Mouse (Mus musculus) cerebellum, adult 2 months (tissue): Measurements from ENCODE around the gene Gdpd2.

ENCODE experiments used
- CTCF ChIP-seq: fragments of 200-500 bp; IDR thresholded peaks from 2 replicates; pipeline ENCODE4 v1.5.1; 2011; ENCODE audit warnings: low read depth, mild to moderate bottlenecking, control low read depth, low read length, moderate library complexity, borderline replicate concordance; ENCODE audit not compliant: insufficient read depth
- POLR2A ChIP-seq: fragments of 200-500 bp; IDR thresholded peaks from 2 replicates; pipeline ENCODE4 v1.6.1; 2011; ENCODE audit warnings: low read length, control low read depth, borderline replicate concordance; ENCODE audit not compliant: insufficient read depth

DNA sequence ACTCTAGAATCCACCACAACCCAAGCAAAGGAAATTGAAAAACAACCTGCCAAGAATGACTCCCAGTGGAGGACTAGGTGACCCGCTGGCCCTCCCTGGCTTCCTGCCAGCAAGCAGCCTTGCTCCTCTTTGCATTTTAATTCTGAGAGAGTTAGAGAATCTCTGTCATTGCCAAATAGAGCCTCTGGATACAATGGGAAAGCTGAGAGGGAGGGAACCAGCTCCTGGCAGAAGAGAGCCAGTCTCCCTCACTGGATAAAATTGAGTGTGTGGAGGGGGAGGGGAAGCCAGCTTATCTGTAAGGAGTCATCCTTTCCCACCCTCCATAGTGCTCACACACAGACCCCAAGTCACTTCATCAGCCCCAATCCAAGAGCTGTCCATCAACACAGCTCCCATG, 726 bp upstream of the Gdpd2 start:
- no peak for TF ChIP-seq CTCF
- TF ChIP-seq POLR2A: no peak
